Mouse (Mus musculus): ENCODE results near the gene Mlana. TPM values are rescaled to one million over a fixed set of nuclear protein-coding genes. Genes with fewer than 3 reads are reported as not detected.

Gene Mlana
- polyA plus RNA-seq (2012; rRNA removed) = not detected in 2 replicates

GRCm38 (mm10) chr19:29697245-29697874, at the start of gene Mlana:
Gene Mlana (plus strand): TSS chr19:29697824.

Other genes with a start within 250 kb of the Mlana start
- gene Ric1, start 175.5 kb upstream of the Mlana start, polyA plus RNA-seq (2012; rRNA removed) = 1.9 and 2.3 TPM in 2 replicates
- 12.2 and 14.4 TPM in 2 replicates for gene Ermp1, start 49.4 kb upstream of the Mlana start, polyA plus RNA-seq (2012; rRNA removed)
- gene 9930021J03Rik, start 108.2 kb downstream of the Mlana start, polyA plus RNA-seq (2012; rRNA removed) = 0.31 and 0.66 TPM in 2 replicates
- 0.22 and 0.26 TPM in 2 replicates for gene Ranbp6, start 115.2 kb downstream of the Mlana start, polyA plus RNA-seq (2012; rRNA removed)
- gene Il33, start 227.3 kb downstream of the Mlana start, polyA plus RNA-seq (2012; rRNA removed) = 6.7 and 7.6 TPM in 2 replicates